ENCODE assay signal across 18 mouse cellular contexts in genomic region chr5:126186111-126186510, GRCm38 (mm10).
DNase-seq lines count a peak whose midpoint lies in the region; ATAC-seq lines count a peak whose summit lies in the region.
"Had no signal": no experiment of that assay in that cellular context is flagged by ENCODE, and none has a peak within 500 bp of the region (broad histone marks: within the 10 kb centered on the region; RNA-seq: fewer than 3 reads in every experiment).

No protein-coding gene starts in this region.

- H3K4me3 ChIP-seq in midbrain, embryonic 14.5 days (replicated peaks; ENCODE audit: low read depth, low read length): no peak overlapping the region
- H3K4me3 ChIP-seq: embryonic facial prominence, embryonic 10.5 days; embryonic facial prominence, embryonic 12.5 days; forebrain, embryonic 12.5 days; forebrain, embryonic 15.5 days had no signal

- no peaks in the 10 kb centered on the region for H3K9me3 ChIP-seq in midbrain, embryonic 14.5 days (ENCODE audit: control insufficient read depth, low read length)
- H3K9me3 ChIP-seq: embryonic facial prominence, embryonic 10.5 days; embryonic facial prominence, embryonic 12.5 days; forebrain, embryonic 12.5 days; forebrain, embryonic 15.5 days had no signal

- H3K27me3 ChIP-seq in midbrain, embryonic 14.5 days (ENCODE audit: control insufficient read depth, insufficient read depth, low read length): no peaks in the 10 kb centered on the region
- H3K27me3 ChIP-seq: embryonic facial prominence, embryonic 12.5 days; forebrain, embryonic 12.5 days; forebrain, embryonic 15.5 days had no signal

- H3K9ac ChIP-seq in midbrain, embryonic 14.5 days (replicated peaks; ENCODE audit: low read length): no peak overlapping the region
- H3K9ac ChIP-seq: embryonic facial prominence, embryonic 12.5 days; forebrain, embryonic 12.5 days; forebrain, embryonic 15.5 days; forebrain, postnatal 0 days had no signal

- ATAC-seq in midbrain, embryonic 14.5 days (ENCODE audit: low FRiP score, low TSS enrichment): no peak
- ATAC-seq: forebrain, embryonic 15.5 days; forebrain, postnatal 0 days had no signal

- H3K4me2 ChIP-seq in midbrain, embryonic 14.5 days (ENCODE audit: low read length): no peak overlapping the region
- H3K4me2 ChIP-seq: embryonic facial prominence, embryonic 12.5 days; forebrain, embryonic 12.5 days; forebrain, embryonic 15.5 days had no signal

- WGBS in midbrain, embryonic 14.5 days: 36% methylated on average over 5 of the region's 5 CpGs

- H3K27ac ChIP-seq in midbrain, embryonic 14.5 days (replicated peaks; ENCODE audit: low read depth, low read length): no peak overlapping the region
- H3K27ac ChIP-seq: embryonic facial prominence, embryonic 10.5 days; embryonic facial prominence, embryonic 12.5 days; forebrain, embryonic 12.5 days; forebrain, embryonic 15.5 days had no signal

- DNase-seq in heart, adult 11 months: peak; percentile 56
- no peak for DNase-seq in heart, adult 18-20 months
- peak; percentile 50 for DNase-seq in retina, postnatal 1 day
- DNase-seq in retina, embryonic 14.5 days (ENCODE audit: low spot score): no peak
- no peak for DNase-seq in midbrain, embryonic 14.5 days
- DNase-seq: adrenal gland, adult 2 months; adrenal gland, postnatal 10 days; adrenal gland, postnatal 25 days; cerebellum, adult 11-12 months; cerebellum, adult 2 months; cerebellum, adult 9-10 months; cerebellum, postnatal 10 days; cerebellum, postnatal 25 days; forebrain, postnatal 0 days had no signal

- no peaks in the 10 kb centered on the region for H3K4me1 ChIP-seq in midbrain, embryonic 14.5 days (ENCODE audit: control insufficient read depth, insufficient read depth, low read length)
- H3K4me1 ChIP-seq: embryonic facial prominence, embryonic 10.5 days; embryonic facial prominence, embryonic 12.5 days; forebrain, embryonic 15.5 days had no signal

- no peaks in the 10 kb centered on the region for H3K36me3 ChIP-seq in midbrain, embryonic 14.5 days (ENCODE audit: control insufficient read depth, insufficient read depth, low read length)
- H3K36me3 ChIP-seq: embryonic facial prominence, embryonic 10.5 days; embryonic facial prominence, embryonic 12.5 days; forebrain, embryonic 12.5 days; forebrain, embryonic 15.5 days had no signal

Comparison
In these comparisons a context has a peak if more than half of its experiments do, and no peak if none do; other contexts are left out.
1. DNase-seq: peak in heart, adult 11 months (single experiment) and retina, postnatal 1 day (single experiment); none in heart, adult 18-20 months (0 of 2), retina, embryonic 14.5 days (single experiment) and midbrain, embryonic 14.5 days (single experiment).